Mouse (Mus musculus): ENCODE results near the gene A4gnt. TPM values are rescaled to one million over a fixed set of nuclear protein-coding genes. Genes with fewer than 3 reads are reported as not detected.
A peak's percentile ranks its signal among the peaks of the same experiment; 100 is the strongest.

The A4gnt gene
- polyA plus RNA-seq, 1 experiment from 2014 or later: not detected

DNA sequence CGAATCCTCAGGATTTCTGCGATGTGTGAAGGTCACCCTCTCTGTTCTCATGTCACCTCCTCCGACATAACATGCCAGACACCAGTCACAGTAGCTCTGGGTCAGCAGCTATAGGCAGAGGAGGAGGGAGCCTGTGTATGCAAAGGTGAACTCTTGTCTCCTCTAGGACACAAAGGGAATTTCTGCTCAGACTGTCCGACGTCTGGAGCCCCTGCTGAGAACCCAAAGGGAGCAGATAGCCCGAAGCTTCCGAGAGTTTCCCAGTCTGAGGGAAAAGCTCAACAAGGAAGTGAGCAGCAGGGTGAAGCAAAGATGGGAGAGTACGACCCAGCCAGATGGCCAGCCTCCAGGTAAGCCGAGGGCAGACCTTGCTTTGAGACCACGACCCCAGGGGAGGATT lies 48.5 kb downstream of the A4gnt start:
- 81% methylated on average over 10 of the region's 10 CpGs for WGBS
- Histone ChIP-seq H3K9ac (replicated peaks; ENCODE audit: low read depth, low read length) (no peak overlapping the region), H3K9me3 (ENCODE audit: control insufficient read depth, low read length) (no peaks in the 10 kb centered on the region), H3K4me3 (replicated peaks; ENCODE audit: low read length) (no peak overlapping the region), H3K4me2 (ENCODE audit: low read length) (no peak overlapping the region), H3K27ac (ENCODE audit: low read length) (no peak overlapping the region), H3K4me1 (replicated peaks; ENCODE audit: control insufficient read depth, insufficient read depth, low read length) (0 out of 2 replicates have a peak, but pooled peaks cover 2% of the 10 kb centered on the region), H3K27me3 (replicated peaks; ENCODE audit: control insufficient read depth, insufficient read depth, low read length) (no peaks in the 10 kb centered on the region), H3K36me3 (ENCODE audit: control insufficient read depth, insufficient read depth) (peaks cover 3% of the 10 kb centered on the region; the same call in 1 of the 2 replicates)
- no peak for ATAC-seq

DNA sequence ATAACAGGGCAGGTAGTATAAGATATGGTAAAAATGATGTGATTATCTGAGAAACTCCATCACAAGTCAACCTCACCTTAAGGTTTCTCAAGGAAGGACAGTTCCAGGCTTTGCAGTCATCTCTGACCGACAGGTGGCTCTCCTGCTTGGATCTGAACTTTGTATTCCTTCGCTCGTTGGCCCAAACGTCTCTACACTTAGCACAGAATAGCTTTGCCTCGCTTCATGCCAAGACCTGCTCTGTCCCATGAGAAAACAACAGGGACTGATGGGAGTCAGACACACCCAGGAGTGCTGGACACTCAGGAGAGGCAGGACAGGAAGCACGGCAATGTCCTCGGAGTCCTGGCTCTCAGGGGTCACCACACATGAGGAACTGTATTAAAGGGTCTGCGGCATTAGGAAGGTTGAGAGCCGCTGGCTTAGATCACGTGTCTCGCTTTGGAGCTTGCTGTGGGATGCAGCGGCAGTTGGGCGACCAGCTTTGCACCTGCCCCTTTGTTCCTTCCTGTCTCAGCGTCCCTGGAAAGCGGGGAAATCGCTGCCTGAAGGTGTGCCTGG lies 49.4 kb downstream of the A4gnt start:
- 81% methylated on average over 16 of the region's 16 CpGs for WGBS
- Histone ChIP-seq H3K4me3 (replicated peaks; ENCODE audit: low read length) (no peak overlapping the region), H3K4me1 (replicated peaks; ENCODE audit: control insufficient read depth, insufficient read depth, low read length) (0 out of 2 replicates have a peak, but pooled peaks cover 2% of the 10 kb centered on the region), H3K27me3 (replicated peaks; ENCODE audit: control insufficient read depth, insufficient read depth, low read length) (no peaks in the 10 kb centered on the region), H3K9ac (replicated peaks; ENCODE audit: low read depth, low read length) (no peak overlapping the region), H3K9me3 (ENCODE audit: control insufficient read depth, low read length) (no peaks in the 10 kb centered on the region), H3K27ac (ENCODE audit: low read length) (no peak overlapping the region), H3K4me2 (ENCODE audit: low read length) (no peak overlapping the region), H3K36me3 (ENCODE audit: control insufficient read depth, insufficient read depth) (peaks cover 3% of the 10 kb centered on the region; the same call in 1 of the 2 replicates)
- ATAC-seq: no peak

DNA sequence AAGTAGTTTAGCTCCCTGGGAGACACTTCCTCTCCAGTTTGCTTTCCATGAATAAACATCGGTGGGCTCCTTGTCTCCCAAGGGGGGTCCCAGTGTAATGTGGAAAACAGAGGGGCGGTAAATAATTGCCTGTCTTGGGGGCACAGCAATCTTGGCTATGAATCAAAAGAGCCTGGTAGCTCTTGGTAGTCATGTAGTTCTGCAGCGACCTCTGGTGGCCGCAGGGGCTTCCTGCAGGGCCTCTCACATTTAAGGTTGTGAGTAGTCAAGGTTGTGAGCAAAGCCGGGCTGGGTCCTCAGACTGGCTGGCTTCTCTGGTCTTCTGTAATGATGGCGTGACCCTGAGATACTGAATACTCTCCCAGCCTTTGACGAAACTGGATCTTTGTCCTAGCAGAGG lies 50.1 kb downstream of the A4gnt start:
- H3K4me2 ChIP-seq (ENCODE audit: low read length): no peak overlapping the region
- no peak overlapping the region for H3K27ac ChIP-seq (ENCODE audit: low read length)

DNA sequence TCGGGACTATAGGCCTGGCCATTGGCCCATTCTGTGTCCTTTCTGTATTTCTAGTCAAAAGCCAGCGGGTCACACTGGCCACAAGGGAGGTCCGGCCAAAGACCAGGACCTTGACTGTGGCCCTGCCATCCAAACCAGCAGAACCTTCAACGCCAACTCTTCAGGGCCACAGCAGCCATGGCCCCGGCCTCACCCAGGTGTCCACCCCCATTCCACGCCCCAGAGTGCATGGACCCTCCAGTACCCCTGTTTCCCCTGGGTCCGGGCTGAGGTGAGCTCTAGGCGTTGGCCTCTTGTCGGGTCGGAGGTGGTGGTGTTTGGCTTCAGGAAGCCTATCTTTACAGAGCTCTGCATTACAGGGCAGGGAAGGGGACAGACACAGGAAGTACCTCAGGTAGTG lies 50.6 kb downstream of the A4gnt start:
- Histone ChIP-seq H3K27ac (ENCODE audit: low read length) (no peak overlapping the region), H3K4me2 (ENCODE audit: low read length) (no peak overlapping the region), H3K4me3 (replicated peaks; ENCODE audit: low read length) (no peak overlapping the region), H3K9me3 (ENCODE audit: control insufficient read depth, low read length) (no peaks in the 10 kb centered on the region), H3K36me3 (ENCODE audit: control insufficient read depth, insufficient read depth) (peaks cover 5% of the 10 kb centered on the region), H3K9ac (replicated peaks; ENCODE audit: low read depth, low read length) (no peak overlapping the region), H3K27me3 (replicated peaks; ENCODE audit: control insufficient read depth, insufficient read depth, low read length) (no peaks in the 10 kb centered on the region), H3K4me1 (replicated peaks; ENCODE audit: control insufficient read depth, insufficient read depth, low read length) (0 out of 2 replicates have a peak, but pooled peaks cover 2% of the 10 kb centered on the region)
- 92% methylated on average over 10 of the region's 10 CpGs for WGBS
- peak; percentile 54; the same call in 1 of the 2 replicates for ATAC-seq

More for the DNA sequence above, 50.1 kb downstream of the A4gnt start:
- Histone ChIP-seq H3K9ac (replicated peaks; ENCODE audit: low read depth, low read length) (no peak overlapping the region), H3K9me3 (ENCODE audit: control insufficient read depth, low read length) (no peaks in the 10 kb centered on the region), H3K27me3 (replicated peaks; ENCODE audit: control insufficient read depth, insufficient read depth, low read length) (no peaks in the 10 kb centered on the region), H3K4me3 (replicated peaks; ENCODE audit: low read length) (no peak overlapping the region), H3K4me1 (replicated peaks; ENCODE audit: control insufficient read depth, insufficient read depth, low read length) (0 out of 2 replicates have a peak, but pooled peaks cover 2% of the 10 kb centered on the region), H3K36me3 (ENCODE audit: control insufficient read depth, insufficient read depth) (peaks cover 3% of the 10 kb centered on the region)
- WGBS: 25% methylated on average over 7 of the region's 7 CpGs
- ATAC-seq: peak; percentile 50

DNA sequence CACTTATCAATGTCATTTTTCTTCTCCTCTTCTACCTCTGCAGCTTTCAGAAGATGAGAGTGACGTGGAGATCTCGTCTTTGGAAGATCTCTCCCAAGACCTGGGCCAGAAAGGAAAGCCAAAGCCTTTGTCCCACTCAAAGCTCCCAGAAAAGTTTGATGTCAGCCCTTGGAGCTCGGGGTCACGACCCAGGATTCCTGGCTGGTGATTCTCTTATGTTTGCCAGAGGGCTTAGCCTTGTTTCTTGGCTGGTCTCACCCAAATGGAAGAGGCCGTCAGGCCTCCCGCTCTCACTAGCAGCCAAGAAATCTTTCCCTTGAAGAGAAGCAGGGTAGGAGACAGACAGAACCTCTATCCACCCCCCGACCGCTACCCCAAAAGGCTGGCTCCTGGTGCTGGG lies 55.3 kb downstream of the A4gnt start:
- H3K4me1 ChIP-seq (replicated peaks; ENCODE audit: control insufficient read depth, insufficient read depth, low read length): no peaks in the 10 kb centered on the region
- H3K9ac ChIP-seq (replicated peaks; ENCODE audit: low read depth, low read length): no peak overlapping the region
- no peak overlapping the region for H3K4me2 ChIP-seq (ENCODE audit: low read length)
- 88% methylated on average over 8 of the region's 8 CpGs for WGBS
- H3K36me3 ChIP-seq (ENCODE audit: control insufficient read depth, insufficient read depth): peaks cover 14% of the 10 kb centered on the region
- H3K27me3 ChIP-seq (replicated peaks; ENCODE audit: control insufficient read depth, insufficient read depth, low read length): no peaks in the 10 kb centered on the region
- ATAC-seq: no peak
- H3K4me3 ChIP-seq (replicated peaks; ENCODE audit: low read length): no peak overlapping the region
- H3K27ac ChIP-seq (ENCODE audit: low read length): no peak overlapping the region
- no peaks in the 10 kb centered on the region for H3K9me3 ChIP-seq (ENCODE audit: control insufficient read depth, low read length)

DNA sequence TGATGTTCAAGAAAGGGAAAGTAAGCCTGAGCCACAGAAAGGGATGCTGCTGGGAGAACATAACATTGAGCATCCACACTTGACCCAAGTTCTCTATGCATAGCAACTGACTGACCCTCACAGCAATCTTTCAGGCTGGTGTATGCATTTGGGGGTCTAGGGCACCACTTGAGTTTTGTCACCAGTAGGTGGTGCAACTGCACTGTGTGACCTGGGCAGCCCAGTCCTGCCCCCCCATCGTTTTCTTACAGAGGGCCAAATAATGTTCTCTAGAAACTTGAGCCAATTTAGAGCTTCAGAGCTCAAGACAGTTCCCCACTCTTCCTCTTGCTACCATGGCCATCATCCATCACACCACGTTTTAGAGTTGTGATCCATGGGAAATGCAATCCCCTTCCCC lies 59.3 kb downstream of the A4gnt start:
- H3K4me3 ChIP-seq (replicated peaks; ENCODE audit: low read length): no peak overlapping the region
- no peaks in the 10 kb centered on the region for H3K4me1 ChIP-seq (replicated peaks; ENCODE audit: control insufficient read depth, insufficient read depth, low read length)
- H3K27ac ChIP-seq (ENCODE audit: low read length): no peak overlapping the region
- no peaks in the 10 kb centered on the region for H3K27me3 ChIP-seq (replicated peaks; ENCODE audit: control insufficient read depth, insufficient read depth, low read length)
- peaks cover 14% of the 10 kb centered on the region for H3K36me3 ChIP-seq (ENCODE audit: control insufficient read depth, insufficient read depth)
- no peak for ATAC-seq
- WGBS: 28% methylated on average over 2 of the region's 2 CpGs
- H3K9ac ChIP-seq (replicated peaks; ENCODE audit: low read depth, low read length): no peak overlapping the region
- H3K9me3 ChIP-seq (ENCODE audit: control insufficient read depth, low read length): no peaks in the 10 kb centered on the region
- no peak overlapping the region for H3K4me2 ChIP-seq (ENCODE audit: low read length)

Other genes starting within 250 kb of the A4gnt start
- 47.5 and 48.3 TPM in 2 replicates for gene Mras, start 175.1 kb upstream of the A4gnt start, polyA plus RNA-seq (2015; fragmentation: Nextera tagmentation; extraction: Ambion mirVana)
- gene Nme9, start 161.0 kb upstream of the A4gnt start, polyA plus RNA-seq (2015; fragmentation: Nextera tagmentation; extraction: Ambion mirVana): 0.41 and 0.61 TPM in 2 replicates
- gene Armc8, start 43.6 kb upstream of the A4gnt start, polyA plus RNA-seq (2015; fragmentation: Nextera tagmentation; extraction: Ambion mirVana): 65.7 and 69.2 TPM in 2 replicates
- 28.1 and 32.1 TPM in 2 replicates for gene Dbr1, start 36.7 kb upstream of the A4gnt start, polyA plus RNA-seq (2015; fragmentation: Nextera tagmentation; extraction: Ambion mirVana)
- gene Dzip1l, start 17.0 kb downstream of the A4gnt start, polyA plus RNA-seq (2015; fragmentation: Nextera tagmentation; extraction: Ambion mirVana): 12.2 and 13.3 TPM in 2 replicates
- 0.20 TPM in 1 of 2 replicates, not detected in the other for gene Cldn18, start 104.8 kb downstream of the A4gnt start, polyA plus RNA-seq (2015; fragmentation: Nextera tagmentation; extraction: Ambion mirVana)

Measured in forebrain, embryonic 16.5 days (tissue).